Mouse (Mus musculus): ENCODE data around the gene Spata31.

Spata31 gene

DNA sequence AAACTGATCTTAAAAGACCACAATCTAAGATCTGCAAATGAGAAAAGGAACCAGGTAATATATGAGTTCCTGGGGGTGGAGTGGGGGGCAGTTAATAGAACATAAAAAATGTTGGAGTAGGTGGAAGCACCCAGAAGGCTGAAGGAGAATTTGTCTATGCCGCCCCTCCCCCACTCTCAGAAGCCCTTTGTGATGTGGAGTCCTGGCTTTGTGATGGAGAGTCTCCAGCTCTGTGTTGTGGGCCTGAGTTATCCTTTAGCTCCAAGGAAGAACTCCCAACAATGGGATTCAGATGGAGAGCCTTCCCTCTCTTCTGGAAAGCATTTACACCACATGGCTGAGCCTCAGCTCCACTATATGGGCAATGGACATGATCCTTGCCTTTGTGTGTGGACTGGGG lies at the start of gene Spata31:
TSS of gene Spata31 (plus strand) at position 216 of the 400 bp plus-strand sequence.
- no peak for DNase-seq (ENCODE audit: low read depth, low spot score)

DNA sequence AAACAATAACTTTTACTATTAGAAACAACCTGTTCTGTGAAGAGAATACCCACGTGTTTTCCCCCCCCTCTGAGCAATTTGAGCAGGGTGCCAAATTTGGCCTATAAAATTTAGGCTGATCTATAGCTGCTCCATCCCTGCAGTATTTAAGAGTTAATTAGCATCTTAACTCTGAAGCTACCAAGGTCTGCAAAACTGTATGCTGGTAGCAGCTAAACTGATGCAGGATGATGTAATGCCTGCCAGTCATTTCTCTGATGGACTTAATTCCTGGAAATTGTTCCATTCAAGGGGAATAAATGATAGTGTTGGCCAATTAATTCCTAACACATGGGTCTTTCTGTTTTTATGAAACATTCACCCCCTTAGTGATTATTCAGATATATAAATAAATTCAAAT lies 14.1 kb upstream of the Spata31 start:
- no peak for DNase-seq (ENCODE audit: low read depth, low spot score)

DNA sequence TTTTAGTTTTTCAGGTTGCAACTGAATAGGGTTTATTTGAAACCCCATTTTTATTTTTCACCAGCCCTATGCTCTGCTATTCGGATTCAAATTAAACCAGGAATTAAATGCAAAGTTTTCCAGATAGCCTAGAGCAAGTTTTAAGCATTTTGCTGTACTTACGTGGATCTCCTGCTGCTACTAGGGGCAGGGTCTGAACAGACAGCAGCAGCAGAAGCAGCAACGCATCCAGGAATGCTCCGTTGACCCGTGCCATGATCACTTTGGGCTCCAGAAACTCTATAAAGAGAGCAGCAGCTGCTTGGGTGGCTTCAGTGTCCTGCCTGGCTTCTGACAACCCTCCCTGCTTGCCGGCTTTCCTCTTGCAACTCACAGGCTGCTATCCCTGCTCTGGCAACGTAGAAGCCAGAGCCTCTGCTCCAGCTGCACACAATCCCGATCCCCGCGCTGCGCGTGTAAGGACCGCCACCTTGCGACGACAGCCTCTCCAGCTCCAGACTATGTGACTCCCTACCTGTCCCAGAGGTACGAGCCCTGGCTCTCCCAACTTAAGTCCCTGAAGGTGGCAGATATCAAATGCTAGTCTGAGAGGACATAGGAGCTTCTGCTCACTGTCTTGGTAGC lies 13.5 kb upstream of the Spata31 start, which contains the start of gene Cntnap3:
TSS of gene Cntnap3 (minus strand) at position 371 of the 624 bp plus-strand sequence.
- DNase-seq (ENCODE audit: low read depth, low spot score) = no peak
